Mouse (Mus musculus): ENCODE data around the gene Gle1. TPM values are rescaled to one million over a fixed set of nuclear protein-coding genes. Genes with fewer than 3 reads are reported as not detected.
"Not testable (repeated sequence)": the region's sequence is repeated elsewhere in the genome, so short reads cannot be mapped to it uniquely, and the experiment has no call there.

Gle1 gene
- 58.0 and 59.5 TPM in 2 replicates for polyA plus RNA-seq (2015; fragmentation: Nextera tagmentation; extraction: Ambion mirVana)

- peak within 1 kb of the TSS; percentile 90 for H3K27ac ChIP-seq
- peak within 1 kb of the TSS; percentile 71 for H3K4me2 ChIP-seq
- H3K9me3 ChIP-seq: no peaks in the 10 kb centered on the region
- H3K36me3 ChIP-seq: peaks cover 46% of the 10 kb centered on the region
- WGBS: 2% methylated on average over 44 of the region's 44 CpGs
- peak; percentile 93 for ATAC-seq (ENCODE audit: insufficient number of reproducible peaks, low FRiP score, low TSS enrichment, low read depth)
- H3K9ac ChIP-seq: peak within 1 kb of the TSS; percentile 70
- no peaks in the 10 kb centered on the region for H3K27me3 ChIP-seq
- peaks cover 7% of the 10 kb centered on the region for H3K4me1 ChIP-seq
- H3K4me3 ChIP-seq: peak within 1 kb of the TSS; percentile 99
Observed at GRCm38 (mm10) chr2:29934906-29935599, at the start of gene Gle1. Gene Gle1 (plus strand): TSS chr2:29935426.

DNA sequence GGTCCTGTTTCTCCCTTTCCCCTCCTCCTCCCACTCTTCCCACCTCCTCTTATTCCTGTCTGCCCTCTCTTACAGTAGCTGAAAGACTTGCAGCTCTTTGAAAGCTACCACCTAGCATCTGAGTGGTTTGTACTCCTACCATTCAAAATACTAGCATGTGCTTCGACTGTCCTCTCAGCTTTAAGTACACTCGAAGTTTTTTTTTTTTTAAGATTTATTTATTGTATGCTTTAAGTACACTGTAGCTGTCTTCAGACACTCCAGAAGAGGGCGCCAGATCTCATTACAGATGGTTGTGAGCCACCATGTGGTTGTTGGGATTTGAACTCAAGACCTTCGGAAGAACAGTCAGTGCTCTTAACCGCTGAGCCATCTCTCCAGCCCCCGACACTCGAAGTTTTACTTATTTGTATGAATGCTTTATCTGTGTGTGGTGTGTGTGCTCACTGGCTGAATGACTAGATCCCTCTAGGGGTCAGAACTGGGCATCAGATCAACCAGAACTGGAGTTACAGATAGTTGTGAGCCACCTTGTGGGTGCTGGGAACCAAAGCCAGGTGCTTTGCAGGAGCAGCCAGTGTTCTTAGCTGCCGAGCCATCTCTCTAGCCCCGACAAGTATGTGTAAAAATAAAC lies 48.5 kb upstream of the Gle1 start:
- H3K9me3 ChIP-seq; H3K4me2 ChIP-seq; H3K4me3 ChIP-seq; H3K36me3 ChIP-seq; H3K27ac ChIP-seq; H3K9ac ChIP-seq; H3K27me3 ChIP-seq; ATAC-seq (ENCODE audit: insufficient number of reproducible peaks, low FRiP score, low TSS enrichment, low read depth): not testable (repeated sequence)
- peaks cover 17% of the 10 kb centered on the region for H3K4me1 ChIP-seq
- WGBS: 81% methylated on average over 9 of the region's 9 CpGs

- H3K27me3 ChIP-seq: no peaks in the 10 kb centered on the region
- ATAC-seq (ENCODE audit: insufficient number of reproducible peaks, low FRiP score, low TSS enrichment, low read depth): peak; percentile 90
- WGBS: under 1% methylated on average over 70 of the region's 70 CpGs
- peaks cover 25% of the 10 kb centered on the region for H3K36me3 ChIP-seq
- peak within 1 kb of the TSS; percentile 100 for H3K4me3 ChIP-seq
- no peaks in the 10 kb centered on the region for H3K9me3 ChIP-seq
- H3K9ac ChIP-seq: peak within 1 kb of the TSS; percentile 87
- H3K4me1 ChIP-seq: peaks cover 17% of the 10 kb centered on the region
- H3K4me2 ChIP-seq: peak within 1 kb of the TSS; percentile 98
- H3K27ac ChIP-seq: peak within 1 kb of the TSS; percentile 90
Observed at GRCm38 (mm10) chr2:29889066-29889944, 45.9 kb upstream of the Gle1 start, which contains the start of gene Odf2. Gene Odf2 (plus strand): TSS chr2:29889221.

DNA sequence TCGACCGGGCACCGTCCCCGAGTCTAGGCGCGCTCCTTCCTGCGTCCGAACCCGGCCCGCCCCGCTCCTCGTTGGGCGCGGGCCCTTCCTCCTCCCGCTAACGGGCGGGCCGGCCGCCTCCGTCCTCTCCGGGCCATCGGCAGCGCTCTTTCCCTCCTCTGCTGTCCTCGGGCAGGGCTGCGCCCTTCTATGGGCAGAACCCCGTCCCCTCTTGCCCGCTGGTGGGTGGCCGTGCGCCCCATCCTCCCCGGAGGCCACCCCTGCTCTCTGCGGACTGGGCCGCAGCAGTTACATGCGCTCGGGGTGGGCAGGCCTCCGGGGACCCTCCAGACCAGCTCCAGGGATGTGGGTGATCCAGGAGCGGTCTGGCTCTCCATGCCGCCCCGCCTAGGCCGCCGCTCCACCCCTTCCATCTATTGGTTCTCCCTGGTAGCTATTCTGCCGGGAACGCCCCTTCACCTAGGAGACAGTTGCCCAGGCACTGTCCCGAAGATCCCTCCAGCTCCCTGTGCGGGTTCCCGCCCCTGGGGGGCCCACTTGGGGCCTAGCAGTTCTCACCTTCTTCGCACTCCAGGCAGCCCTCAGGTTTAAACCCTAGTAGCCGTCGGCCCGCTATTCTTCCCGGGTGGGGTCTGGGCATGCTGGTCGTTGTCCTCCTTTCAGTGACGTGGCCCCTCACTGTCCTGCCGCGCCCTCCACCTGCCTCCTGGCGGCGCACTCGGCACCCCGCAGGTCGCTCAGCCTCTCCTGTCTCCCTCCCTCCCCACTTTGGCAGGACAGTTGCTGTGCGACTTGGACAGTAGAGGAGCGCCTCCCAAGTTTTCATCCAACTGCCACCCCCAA lies 45.0 kb upstream of the Gle1 start:
- H3K36me3 ChIP-seq: peaks cover 34% of the 10 kb centered on the region
- ATAC-seq (ENCODE audit: insufficient number of reproducible peaks, low FRiP score, low TSS enrichment, low read depth): peak; percentile 78
- H3K9ac ChIP-seq: peak overlapping the region; percentile 87
- H3K4me1 ChIP-seq: peaks cover 17% of the 10 kb centered on the region
- peak overlapping the region; percentile 98 for H3K4me2 ChIP-seq
- H3K27me3 ChIP-seq: no peaks in the 10 kb centered on the region
- H3K27ac ChIP-seq: peak overlapping the region; percentile 90
- peak overlapping the region; percentile 100 for H3K4me3 ChIP-seq
- no peaks in the 10 kb centered on the region for H3K9me3 ChIP-seq
- under 1% methylated on average over 56 of the region's 61 CpGs for WGBS

DNA sequence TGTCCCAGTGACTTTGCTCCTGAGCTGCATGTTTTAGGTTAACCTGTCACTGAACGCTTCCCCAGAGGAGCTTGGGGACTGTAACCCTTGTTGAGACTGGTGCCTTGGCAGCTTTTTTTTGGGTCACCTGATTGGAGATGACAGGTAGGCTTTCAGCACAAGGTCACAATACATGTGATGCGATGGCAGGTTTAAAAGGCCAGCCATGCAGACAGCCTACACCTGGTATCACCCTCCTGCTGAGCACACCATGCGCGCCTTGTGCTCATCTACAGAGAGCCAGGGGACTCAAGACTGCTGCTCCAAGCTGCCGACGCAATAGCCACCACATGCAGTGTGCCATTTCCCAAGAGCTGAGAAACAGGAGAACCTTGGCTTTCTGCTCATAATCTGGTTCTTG lies 43.5 kb upstream of the Gle1 start:
- Histone ChIP-seq H3K4me1 (peaks cover 17% of the 10 kb centered on the region), H3K36me3 (peaks cover 47% of the 10 kb centered on the region), H3K4me3 (no peak overlapping the region), H3K9me3 (no peaks in the 10 kb centered on the region), H3K9ac (no peak overlapping the region), H3K27me3 (no peaks in the 10 kb centered on the region), H3K4me2 (no peak overlapping the region), H3K27ac (no peak overlapping the region)
- 93% methylated on average over 6 of the region's 6 CpGs for WGBS
- no peak for ATAC-seq (ENCODE audit: insufficient number of reproducible peaks, low FRiP score, low TSS enrichment, low read depth)

DNA sequence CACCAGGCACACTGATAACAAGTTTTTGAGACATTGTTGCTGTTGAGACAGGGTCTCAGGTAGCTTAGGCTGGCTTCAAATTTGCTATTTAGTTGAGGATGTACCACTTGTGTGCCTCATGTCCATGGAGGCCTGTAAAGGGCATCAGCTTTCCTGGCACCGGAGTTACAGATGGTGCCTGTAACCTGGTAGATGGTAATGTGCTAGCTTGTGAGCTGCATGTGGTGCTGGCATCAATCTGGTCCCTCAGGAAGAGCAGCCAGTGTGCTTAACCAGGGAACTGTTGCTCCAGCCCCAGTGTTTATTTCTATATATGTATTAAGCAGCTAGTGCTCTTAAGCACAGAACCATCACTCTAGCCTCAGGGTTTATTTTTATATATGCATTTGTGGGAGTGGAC lies 39.2 kb upstream of the Gle1 start:
- H3K27me3 ChIP-seq: no peaks in the 10 kb centered on the region
- H3K4me3 ChIP-seq: no peak overlapping the region
- H3K4me2 ChIP-seq: no peak overlapping the region
- H3K27ac ChIP-seq: no peak overlapping the region
- peaks cover 4% of the 10 kb centered on the region for H3K4me1 ChIP-seq
- H3K9me3 ChIP-seq: no peaks in the 10 kb centered on the region
- ATAC-seq (ENCODE audit: insufficient number of reproducible peaks, low FRiP score, low TSS enrichment, low read depth): no peak
- 90% methylated on average over 1 of the region's 1 CpGs for WGBS
- peaks cover 88% of the 10 kb centered on the region for H3K36me3 ChIP-seq
- no peak overlapping the region for H3K9ac ChIP-seq

- 77% methylated on average over 2 of the region's 2 CpGs for WGBS
Observed at GRCm38 (mm10) chr2:29897366-29897765, 37.9 kb upstream of the Gle1 start.

DNA sequence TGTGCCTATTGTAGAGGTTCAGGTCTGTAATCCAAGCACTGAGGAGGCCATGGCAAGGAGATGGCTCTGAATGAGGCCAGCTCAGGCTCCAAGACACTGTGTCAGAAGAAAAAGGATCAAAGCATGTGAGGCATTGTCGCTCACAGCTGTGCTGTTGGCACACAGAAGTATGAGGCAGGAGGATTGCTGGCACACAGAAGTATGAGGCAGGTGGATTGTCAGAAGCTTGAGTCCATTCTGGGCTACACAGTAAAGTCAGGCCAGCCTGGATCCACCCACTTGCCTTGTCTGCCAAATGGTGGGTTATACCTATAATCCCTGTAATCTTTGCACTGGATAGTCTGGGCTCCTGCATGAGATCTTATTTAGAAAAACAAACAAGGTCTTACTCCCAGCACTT lies 37.1 kb upstream of the Gle1 start:
- WGBS: 92% methylated on average over 1 of the region's 1 CpGs
- ATAC-seq (ENCODE audit: insufficient number of reproducible peaks, low FRiP score, low TSS enrichment, low read depth): no peak

More at GRCm38 (mm10) chr2:29897366-29897765, 37.9 kb upstream of the Gle1 start:
- Histone ChIP-seq H3K4me1 (no peaks in the 10 kb centered on the region), H3K27ac (no peak overlapping the region), H3K9ac (no peak overlapping the region), H3K4me2 (no peak overlapping the region), H3K9me3 (no peaks in the 10 kb centered on the region), H3K27me3 (no peaks in the 10 kb centered on the region), H3K36me3 (peaks cover 93% of the 10 kb centered on the region), H3K4me3 (no peak overlapping the region)
- no peak for ATAC-seq (ENCODE audit: insufficient number of reproducible peaks, low FRiP score, low TSS enrichment, low read depth)

DNA sequence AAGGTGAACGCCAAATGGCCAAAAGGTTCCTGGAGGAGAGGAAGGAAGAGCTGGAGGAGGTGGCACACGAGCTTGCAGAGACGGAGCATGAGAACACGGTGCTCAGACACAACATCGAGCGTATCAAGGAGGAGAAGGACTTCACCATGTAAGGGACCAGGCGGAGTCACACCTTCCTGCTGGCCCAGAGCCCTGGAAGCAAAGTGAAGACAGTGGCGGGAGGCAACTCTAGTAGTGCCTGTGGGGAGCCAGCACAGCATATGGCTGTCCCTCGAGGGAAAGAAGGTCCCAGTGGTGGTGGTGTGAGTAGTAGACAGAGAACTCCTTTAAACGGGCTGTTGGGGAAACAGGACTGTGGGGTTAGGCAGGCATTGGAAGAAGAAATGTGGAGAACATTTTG lies 33.0 kb upstream of the Gle1 start:
- Histone ChIP-seq H3K4me3 (no peak overlapping the region), H3K27me3 (no peaks in the 10 kb centered on the region), H3K27ac (no peak overlapping the region), H3K36me3 (peaks cover 96% of the 10 kb centered on the region), H3K9me3 (no peaks in the 10 kb centered on the region), H3K4me2 (no peak overlapping the region), H3K4me1 (no peaks in the 10 kb centered on the region), H3K9ac (no peak overlapping the region)
- WGBS: 89% methylated on average over 10 of the region's 10 CpGs
- ATAC-seq (ENCODE audit: insufficient number of reproducible peaks, low FRiP score, low TSS enrichment, low read depth): no peak

More for the DNA sequence above, 37.1 kb upstream of the Gle1 start:
- H3K9ac ChIP-seq: no peak overlapping the region
- no peak overlapping the region for H3K4me2 ChIP-seq
- no peaks in the 10 kb centered on the region for H3K4me1 ChIP-seq
- peaks cover 93% of the 10 kb centered on the region for H3K36me3 ChIP-seq
- H3K27me3 ChIP-seq: no peaks in the 10 kb centered on the region
- H3K27ac ChIP-seq: no peak overlapping the region
- H3K9me3 ChIP-seq: no peaks in the 10 kb centered on the region
- no peak overlapping the region for H3K4me3 ChIP-seq

- H3K4me1 ChIP-seq; H3K9me3 ChIP-seq; H3K27ac ChIP-seq; H3K4me2 ChIP-seq; ATAC-seq (ENCODE audit: insufficient number of reproducible peaks, low FRiP score, low TSS enrichment, low read depth); H3K27me3 ChIP-seq; H3K4me3 ChIP-seq; H3K9ac ChIP-seq: not testable (repeated sequence)
- 83% methylated on average over 2 of the region's 2 CpGs for WGBS
- H3K36me3 ChIP-seq: peaks cover 87% of the 10 kb centered on the region
Observed at GRCm38 (mm10) chr2:29908171-29908570, 27.1 kb upstream of the Gle1 start.

- ATAC-seq (ENCODE audit: insufficient number of reproducible peaks, low FRiP score, low TSS enrichment, low read depth): no peak
Observed at GRCm38 (mm10) chr2:29910042-29910441, 25.2 kb upstream of the Gle1 start.

More at GRCm38 (mm10) chr2:29910042-29910441, 25.2 kb upstream of the Gle1 start:
- 87% methylated on average over 2 of the region's 2 CpGs for WGBS
- peaks cover 86% of the 10 kb centered on the region for H3K36me3 ChIP-seq
- no peak overlapping the region for H3K27ac ChIP-seq
- H3K4me2 ChIP-seq: no peak overlapping the region
- H3K27me3 ChIP-seq: no peaks in the 10 kb centered on the region
- H3K9ac ChIP-seq: no peak overlapping the region
- no peaks in the 10 kb centered on the region for H3K9me3 ChIP-seq
- H3K4me3 ChIP-seq: no peak overlapping the region
- no peaks in the 10 kb centered on the region for H3K4me1 ChIP-seq

All from limb, embryonic 15.5 days (tissue).